Mouse (Mus musculus) layer of hippocampus, adult 18-20 months (tissue): ENCODE measurements around the gene Tbc1d10c. TPM values are rescaled to one million over a fixed set of nuclear protein-coding genes. Genes with fewer than 3 reads are reported as not detected.
"Not testable (repeated sequence)": the region's sequence is repeated elsewhere in the genome, so short reads cannot be mapped to it uniquely, and the experiment has no call there.

Source experiments
- DNase-seq, 2 experiments: peaks; one replicate each; pipeline ENCODE4 v3.0.0; 2022; ENCODE audit warnings: low spot score in 2 of 2
- microRNA-seq, 2 experiments: library from miRNA; unstranded; fragments of <30 nt; microRNA quantifications; one replicate each; pipeline ENCODE4 v1.2.0; 2021
- total RNA-seq, 2 experiments: library from RNA; stranded (reverse); gene quantifications; 2 replicates each; pipeline ENCODE4 v1.2.3; 2021

The Tbc1d10c gene
- total RNA-seq, 2 experiments from 2014 or later: 0.52 to 1.0 TPM

GRCm38 (mm10) chr19:4146366-4147021, 44.6 kb downstream of the Tbc1d10c start:
- no peak for DNase-seq

GRCm38 (mm10) chr19:4145936-4146335, 45.1 kb downstream of the Tbc1d10c start:
- no peak for DNase-seq

- no peak for DNase-seq
Measured at GRCm38 (mm10) chr19:4144550-4145498, 46.3 kb downstream of the Tbc1d10c start.

- DNase-seq: no peak
Measured at GRCm38 (mm10) chr19:4143759-4144268, 47.3 kb downstream of the Tbc1d10c start, which contains the start of gene Cabp4. Cabp4 (minus strand) TSS chr19:4144033.

GRCm38 (mm10) chr19:4142416-4143173, 48.5 kb downstream of the Tbc1d10c start:
- no peak for DNase-seq

- no peak for DNase-seq
Measured at GRCm38 (mm10) chr19:4140147-4140546, 50.9 kb downstream of the Tbc1d10c start.

- DNase-seq: no peak
Measured at GRCm38 (mm10) chr19:4139446-4139845, 51.6 kb downstream of the Tbc1d10c start, which contains the start of gene Gpr152. Gpr152 (plus strand) TSS chr19:4139787.

- no peak for DNase-seq
Measured at GRCm38 (mm10) chr19:4137913-4138312, 53.2 kb downstream of the Tbc1d10c start.

- no peak for DNase-seq
Measured at GRCm38 (mm10) chr19:4136463-4136862, 54.6 kb downstream of the Tbc1d10c start.

GRCm38 (mm10) chr19:4135963-4136345, 55.1 kb downstream of the Tbc1d10c start:
- not testable (repeated sequence) for DNase-seq

GRCm38 (mm10) chr19:4135229-4135962, 55.7 kb downstream of the Tbc1d10c start:
- not testable (repeated sequence) for DNase-seq

GRCm38 (mm10) chr19:4134354-4134753, 56.7 kb downstream of the Tbc1d10c start:
- DNase-seq: no peak

Small RNA genes within 50 kb of the gene (microRNA-seq; reads per million reads assigned to microRNA genes)
- 0 reads per million in 2 experiments for gene Gm26115

Other genes starting within 250 kb of the Tbc1d10c start
- gene Aldh3b3, start 232.6 kb downstream of the Tbc1d10c start, total RNA-seq: not detected
- under 1 TPM; 0.53 to 0.99 TPM for gene Aldh3b2, start 219.0 kb downstream of the Tbc1d10c start, total RNA-seq
- 1 to 10 TPM; 2.1 to 2.6 TPM for gene Acy3, start 204.7 kb downstream of the Tbc1d10c start, total RNA-seq
- gene Tbx10, start 198.5 kb downstream of the Tbc1d10c start, total RNA-seq: not detected
- 10 to 100 TPM in 1 of 2 experiments, 1 to 10 TPM in 1; 9.5 to 10.1 TPM for gene Nudt8, start 190.7 kb downstream of the Tbc1d10c start, total RNA-seq
- 1 to 10 TPM in 1 of 2 experiments, under 1 TPM in 1; 0.97 to 1.3 TPM for gene Gm49405, start 190.7 kb downstream of the Tbc1d10c start, total RNA-seq
- gene Doc2g, start 188.0 kb downstream of the Tbc1d10c start, total RNA-seq: 1 to 10 TPM; 2.9 to 3.2 TPM
- 100 to 1,000 TPM; 257 TPM for gene Ndufv1, start 178.5 kb downstream of the Tbc1d10c start, total RNA-seq
- gene Gstp1, start 153.3 kb downstream of the Tbc1d10c start, total RNA-seq: 100 to 1,000 TPM; 455 to 471 TPM
- 10 to 100 TPM; 44.0 to 76.5 TPM for gene Gstp2, start 145.3 kb downstream of the Tbc1d10c start, total RNA-seq
- gene Gstp3, start 131.7 kb downstream of the Tbc1d10c start, total RNA-seq: not detected
- gene Cabp2, start 109.7 kb downstream of the Tbc1d10c start, total RNA-seq: not detected
- 10 to 100 TPM; 36.2 to 38.7 TPM for gene Cdk2ap2, start 94.1 kb downstream of the Tbc1d10c start, total RNA-seq
- 100 to 1,000 TPM; 174 to 181 TPM for gene Pitpnm1, start 91.3 kb downstream of the Tbc1d10c start, total RNA-seq
- gene Aip, start 65.4 kb downstream of the Tbc1d10c start, total RNA-seq: 100 to 1,000 TPM; 121 to 140 TPM
- gene Gpr152, start 51.5 kb downstream of the Tbc1d10c start, total RNA-seq: not detected
- under 1 TPM; 0.22 to 0.30 TPM for gene Cabp4, start 47.3 kb downstream of the Tbc1d10c start, total RNA-seq
- gene Coro1b, start 42.7 kb downstream of the Tbc1d10c start, total RNA-seq: 10 to 100 TPM; 77.0 to 97.3 TPM
- 1 to 10 TPM; 1.6 to 2.5 TPM for gene Ptprcap, start 37.7 kb downstream of the Tbc1d10c start, total RNA-seq
- 10 to 100 TPM; 32.7 to 38.3 TPM for gene Rps6kb2, start 27.9 kb downstream of the Tbc1d10c start, total RNA-seq
- 1 to 10 TPM; 6.3 to 7.1 TPM for gene Carns1, start 15.8 kb downstream of the Tbc1d10c start, total RNA-seq
- 100 to 1,000 TPM; 268 TPM for gene Ppp1ca, start 781 bp upstream of the Tbc1d10c start, total RNA-seq
- gene Rad9a, start 10.4 kb upstream of the Tbc1d10c start, total RNA-seq: 1 to 10 TPM; 7.9 to 9.6 TPM
- gene Clcf1, start 23.0 kb upstream of the Tbc1d10c start, total RNA-seq: under 1 TPM; 0.38 to 0.57 TPM
- gene AC109138.7, start 23.1 kb upstream of the Tbc1d10c start, total RNA-seq: not detected
- 10 to 100 TPM; 14.4 to 16.5 TPM for gene Pold4, start 40.6 kb upstream of the Tbc1d10c start, total RNA-seq
- 10 to 100 TPM; 49.5 to 49.6 TPM for gene Ssh3, start 77.9 kb upstream of the Tbc1d10c start, total RNA-seq
- gene Ankrd13d, start 91.9 kb upstream of the Tbc1d10c start, total RNA-seq: 10 to 100 TPM; 58.5 to 59.2 TPM
- 100 to 1,000 TPM; 184 to 192 TPM for gene Grk2, start 114.9 kb upstream of the Tbc1d10c start, total RNA-seq
- 10 to 100 TPM; 74.2 to 88.4 TPM for gene Kdm2a, start 207.0 kb upstream of the Tbc1d10c start, total RNA-seq
- 1 to 10 TPM; 1.0 to 1.2 TPM for gene Rhod, start 248.1 kb upstream of the Tbc1d10c start, total RNA-seq